46 mouse cellular contexts compared by ENCODE assay signal in the genomic region with DNA sequence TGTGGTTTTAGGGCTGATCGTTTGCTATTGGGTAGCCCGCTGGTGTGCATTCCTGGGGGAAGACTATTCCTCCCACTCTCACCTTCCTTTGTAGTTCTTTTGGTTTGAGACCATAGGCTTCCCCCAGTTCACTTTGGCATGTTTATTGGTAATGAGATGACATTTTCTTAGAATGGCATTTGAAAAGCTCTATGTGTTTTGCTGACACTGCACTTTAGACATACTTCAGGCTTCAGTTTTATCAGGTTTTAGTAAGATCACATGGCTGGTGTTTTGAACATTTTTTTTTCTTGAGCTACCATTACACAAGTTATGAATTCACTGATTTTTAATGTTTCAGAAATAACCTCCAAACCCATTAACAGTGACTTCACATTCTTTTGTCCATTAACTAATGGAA. TPM values are rescaled to one million over a fixed set of nuclear protein-coding genes. Genes with fewer than 3 reads are reported as not detected.
"Had no signal": no experiment of that assay in that cellular context is flagged by ENCODE, and none has a peak within 500 bp of the region (broad histone marks: within the 10 kb centered on the region; RNA-seq: fewer than 3 reads in every experiment).

No protein-coding gene starts in this region.

- H3K36me3 ChIP-seq: limb, embryonic 10.5 days; limb, embryonic 12.5 days; limb, embryonic 13.5 days; limb, embryonic 15.5 days; liver, embryonic 12.5 days; liver, embryonic 13.5 days; liver, embryonic 15.5 days; lung, embryonic 15.5 days; midbrain, embryonic 10.5 days; midbrain, embryonic 12.5 days; midbrain, embryonic 13.5 days; midbrain, embryonic 15.5 days had no signal

- H3K27me3 ChIP-seq: limb, embryonic 12.5 days; limb, embryonic 13.5 days; limb, embryonic 15.5 days; liver, embryonic 12.5 days; liver, embryonic 13.5 days; liver, embryonic 15.5 days; lung, embryonic 15.5 days; megakaryocyte, embryonic 14.5 days; midbrain, embryonic 12.5 days; midbrain, embryonic 13.5 days; midbrain, embryonic 15.5 days had no signal

- DNase-seq: left cerebral cortex, postnatal 4 days; liver; liver, embryonic 13.5 days; liver, postnatal 0 days; lung, adult 18-20 months; lung, adult 2 months; lung, embryonic 14.5 days; lung, postnatal 10 days; lung, postnatal 14 days; lung, postnatal 36 days; lung, postnatal 4 days; midbrain, embryonic 14.5 days had no signal

- H3K27ac ChIP-seq: limb, embryonic 10.5 days; limb, embryonic 12.5 days; limb, embryonic 13.5 days; limb, embryonic 15.5 days; liver, embryonic 12.5 days; liver, embryonic 13.5 days; liver, embryonic 14.5 days; liver, embryonic 15.5 days; lung, embryonic 15.5 days; macrophage; midbrain, embryonic 10.5 days; midbrain, embryonic 12.5 days; midbrain, embryonic 13.5 days; midbrain, embryonic 15.5 days had no signal

- H3K4me3 ChIP-seq: limb, embryonic 10.5 days; limb, embryonic 12.5 days; limb, embryonic 13.5 days; limb, embryonic 15.5 days; liver, embryonic 12.5 days; liver, embryonic 13.5 days; liver, embryonic 15.5 days; lung, embryonic 15.5 days; megakaryocyte, embryonic 14.5 days; midbrain, embryonic 10.5 days; midbrain, embryonic 12.5 days; midbrain, embryonic 13.5 days; midbrain, embryonic 15.5 days; myocyte had no signal

- H3K9ac ChIP-seq: limb, embryonic 12.5 days; limb, embryonic 13.5 days; limb, embryonic 15.5 days; liver, embryonic 12.5 days; liver, embryonic 13.5 days; liver, embryonic 14.5 days; liver, embryonic 15.5 days; liver, postnatal 0 days; lung, embryonic 14.5 days; lung, embryonic 15.5 days; midbrain, embryonic 12.5 days; midbrain, embryonic 13.5 days; midbrain, embryonic 15.5 days had no signal

- H3K9me3 ChIP-seq: limb, embryonic 10.5 days; limb, embryonic 12.5 days; limb, embryonic 13.5 days; limb, embryonic 15.5 days; liver, embryonic 12.5 days; liver, embryonic 13.5 days; liver, embryonic 15.5 days; lung, embryonic 15.5 days; megakaryocyte, embryonic 14.5 days; midbrain, embryonic 10.5 days; midbrain, embryonic 12.5 days; midbrain, embryonic 13.5 days; midbrain, embryonic 15.5 days had no signal

- H3K4me2 ChIP-seq: limb, embryonic 12.5 days; limb, embryonic 13.5 days; limb, embryonic 15.5 days; liver, embryonic 11.5 days; liver, embryonic 12.5 days; liver, embryonic 13.5 days; liver, embryonic 15.5 days; lung, embryonic 14.5 days; lung, embryonic 15.5 days; midbrain, embryonic 11.5 days; midbrain, embryonic 12.5 days; midbrain, embryonic 13.5 days; midbrain, embryonic 15.5 days had no signal

- H3K4me1 ChIP-seq: limb, embryonic 10.5 days; limb, embryonic 12.5 days; limb, embryonic 13.5 days; limb, embryonic 15.5 days; liver, embryonic 12.5 days; liver, embryonic 13.5 days; liver, embryonic 15.5 days; megakaryocyte, embryonic 14.5 days; midbrain, embryonic 10.5 days; midbrain, embryonic 12.5 days; midbrain, embryonic 13.5 days; midbrain, embryonic 15.5 days had no signal

RNA-seq across cellular contexts. Expression of a gene that starts 21.0 kb away (rescaled TPM):
- total RNA-seq: left cerebral cortex, adult 8-10 months; left cerebral cortex, postnatal 10 days; left cerebral cortex, postnatal 14 days; left cerebral cortex, postnatal 25 days; left cerebral cortex, postnatal 36 days; left cerebral cortex, postnatal 4 days; liver, adult 2 months; megakaryocyte progenitor cell, adult 5-6 weeks; megakaryocyte, adult 5-6 weeks; megakaryocyte-erythroid progenitor cell, adult 5-6 weeks; midbrain, postnatal 0 days; monocyte, adult 5-6 weeks had no signal
- polyA plus RNA-seq: limb, embryonic 10.5 days; limb, embryonic 11.5 days; limb, embryonic 12.5 days; limb, embryonic 13.5 days; limb, embryonic 14.5 days; liver, adult 2 months; liver, embryonic 11.5 days; liver, embryonic 12.5 days; liver, embryonic 13.5 days; liver, embryonic 14.5 days; liver, embryonic 15.5 days; liver, embryonic 16.5 days; liver, postnatal 0 days; lung, embryonic 14.5 days; lung, embryonic 15.5 days; lung, embryonic 16.5 days; lung, postnatal 0 days; macrophage; midbrain, embryonic 10.5 days; midbrain, embryonic 11.5 days; midbrain, embryonic 12.5 days; midbrain, embryonic 13.5 days; midbrain, embryonic 14.5 days; midbrain, embryonic 15.5 days; midbrain, embryonic 16.5 days; midbrain, postnatal 0 days; myocyte had no signal

RNA-seq across cellular contexts. Expression of a gene that starts 50.3 kb away (rescaled TPM):
- total RNA-seq: left cerebral cortex, adult 8-10 months; left cerebral cortex, postnatal 10 days; left cerebral cortex, postnatal 14 days; left cerebral cortex, postnatal 25 days; left cerebral cortex, postnatal 36 days; left cerebral cortex, postnatal 4 days; liver, adult 2 months; megakaryocyte progenitor cell, adult 5-6 weeks; megakaryocyte, adult 5-6 weeks; megakaryocyte-erythroid progenitor cell, adult 5-6 weeks; monocyte, adult 5-6 weeks had no signal
- polyA plus RNA-seq: limb, embryonic 10.5 days; limb, embryonic 11.5 days; limb, embryonic 12.5 days; liver, adult 2 months; liver, embryonic 11.5 days; liver, embryonic 12.5 days; liver, embryonic 13.5 days; liver, embryonic 14.5 days; liver, embryonic 15.5 days; liver, embryonic 16.5 days; liver, postnatal 0 days; lung, embryonic 14.5 days; lung, embryonic 16.5 days; lung, postnatal 0 days; macrophage; midbrain, embryonic 10.5 days; midbrain, embryonic 11.5 days; midbrain, embryonic 12.5 days; midbrain, embryonic 13.5 days; midbrain, embryonic 14.5 days; midbrain, embryonic 15.5 days; midbrain, embryonic 16.5 days; midbrain, postnatal 0 days; myocyte had no signal
